Mouse (Mus musculus): ENCODE data around the gene Daam1.

DNA sequence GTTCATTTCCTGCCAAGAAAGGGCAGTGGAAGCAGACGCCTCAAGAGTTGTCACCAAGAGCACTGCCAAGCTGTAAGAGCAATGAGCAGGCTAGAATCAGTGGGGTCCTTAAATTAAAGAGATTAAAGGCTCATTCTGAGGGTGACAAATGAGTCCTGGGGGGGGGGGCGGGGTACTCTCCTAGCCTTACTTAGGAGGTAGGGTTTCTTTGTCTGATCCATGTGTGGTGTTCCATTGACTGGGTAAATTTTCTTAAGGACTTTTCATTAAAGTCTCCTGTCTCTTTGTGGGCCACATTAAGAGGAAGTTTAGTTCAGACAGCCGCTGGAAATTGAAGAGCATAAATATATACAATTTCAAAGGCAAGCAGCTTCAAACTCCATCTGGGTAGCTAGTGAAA is 138.1 kb downstream of the Daam1 start:
- TF ChIP-seq CTCF (IDR thresholded peaks at IDR 0.05; ENCODE audit: extremely low read depth, insufficient read depth, insufficient read length, insufficient replicate concordance) (no peak), POLR2A (IDR thresholded peaks at IDR 0.05; ENCODE audit: low read depth, low read length) (no peak)

Measured in spleen, adult 2 months (tissue).